Mouse (Mus musculus): ENCODE measurements around the gene Tmem239.

Gene Tmem239

GRCm38 (mm10) chr2:130412775-130413174 is 6.5 kb downstream of the Tmem239 start:
- no peak for DNase-seq

GRCm38 (mm10) chr2:130414094-130414856 is 8.0 kb downstream of the Tmem239 start:
- no peak for DNase-seq

DNA sequence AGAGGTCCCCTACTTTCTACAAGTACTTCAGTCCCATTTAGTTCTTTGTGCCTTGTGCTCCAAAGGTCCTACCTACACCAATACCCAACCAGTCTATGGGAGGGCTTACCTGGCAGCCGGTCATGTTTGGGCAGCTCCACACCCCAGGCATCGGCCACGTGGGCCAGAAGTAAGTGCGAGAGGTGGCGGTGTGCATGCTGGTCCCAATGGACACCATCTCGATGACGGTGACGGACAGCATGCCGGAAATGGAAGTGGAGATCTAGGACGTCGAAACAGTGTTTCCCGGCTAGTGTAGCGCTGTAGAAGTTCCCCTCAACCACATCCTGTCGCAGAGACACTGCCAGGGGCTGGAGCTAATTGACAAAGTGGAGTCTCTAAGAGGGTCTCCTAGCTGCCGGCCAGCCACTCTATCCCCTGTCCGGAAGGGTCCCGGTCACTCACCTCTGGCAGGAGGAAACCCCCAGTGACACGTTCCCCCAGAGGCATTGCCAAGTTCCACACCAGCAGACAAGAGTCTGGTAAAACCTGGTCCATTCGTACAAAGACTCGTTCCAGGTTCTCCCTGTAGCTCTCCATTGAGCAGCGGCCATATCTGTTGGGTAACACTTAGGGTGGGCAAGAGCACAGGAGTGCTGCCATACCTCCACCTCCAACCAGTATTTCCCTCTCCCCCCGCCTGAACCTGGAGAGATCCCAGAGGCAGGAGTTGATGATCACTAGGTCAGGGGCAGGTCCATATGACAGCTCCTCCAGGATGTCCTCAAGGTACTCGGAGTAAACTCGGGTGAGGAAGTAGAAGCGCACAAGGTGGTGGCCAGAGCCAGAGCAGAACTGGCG is 15.7 kb downstream of the Tmem239 start:
- no peak for DNase-seq

DNA sequence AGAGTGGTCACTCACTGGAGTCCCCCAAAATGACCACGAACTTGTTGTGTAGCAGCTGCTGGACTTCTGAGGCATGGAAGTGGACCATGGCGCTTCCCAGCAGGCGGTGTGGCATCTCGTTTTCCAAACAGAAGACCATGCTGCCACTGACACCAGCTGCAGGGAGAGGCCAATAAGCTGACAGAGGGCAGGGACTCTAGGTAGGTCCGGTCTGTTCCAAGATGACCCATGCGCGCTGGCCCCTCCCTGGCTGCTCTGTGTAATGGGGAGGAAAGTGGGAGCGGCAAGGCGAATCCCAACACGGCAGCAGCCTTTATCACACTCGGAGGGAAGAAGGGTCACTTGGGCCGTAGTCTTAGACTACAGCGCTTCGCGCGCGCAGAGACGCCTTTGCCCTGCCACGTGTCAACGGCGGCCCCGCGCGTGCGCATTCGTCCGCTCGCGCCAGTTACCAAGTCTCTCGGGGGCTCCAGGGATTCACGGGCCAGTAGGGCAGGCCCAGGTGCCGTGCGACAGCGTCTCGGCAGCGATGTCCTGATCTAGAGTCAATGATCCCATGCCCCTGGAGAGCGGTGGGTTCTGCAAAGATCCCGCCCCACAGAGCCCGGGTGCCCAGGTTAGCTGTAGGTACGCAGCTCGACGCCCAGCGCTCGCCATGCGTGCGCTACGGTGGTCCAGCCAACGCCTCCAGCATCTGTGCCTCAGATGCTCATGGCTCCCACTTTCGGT is 17.3 kb downstream of the Tmem239 start:
- peak; percentile 91 for DNase-seq

DNA sequence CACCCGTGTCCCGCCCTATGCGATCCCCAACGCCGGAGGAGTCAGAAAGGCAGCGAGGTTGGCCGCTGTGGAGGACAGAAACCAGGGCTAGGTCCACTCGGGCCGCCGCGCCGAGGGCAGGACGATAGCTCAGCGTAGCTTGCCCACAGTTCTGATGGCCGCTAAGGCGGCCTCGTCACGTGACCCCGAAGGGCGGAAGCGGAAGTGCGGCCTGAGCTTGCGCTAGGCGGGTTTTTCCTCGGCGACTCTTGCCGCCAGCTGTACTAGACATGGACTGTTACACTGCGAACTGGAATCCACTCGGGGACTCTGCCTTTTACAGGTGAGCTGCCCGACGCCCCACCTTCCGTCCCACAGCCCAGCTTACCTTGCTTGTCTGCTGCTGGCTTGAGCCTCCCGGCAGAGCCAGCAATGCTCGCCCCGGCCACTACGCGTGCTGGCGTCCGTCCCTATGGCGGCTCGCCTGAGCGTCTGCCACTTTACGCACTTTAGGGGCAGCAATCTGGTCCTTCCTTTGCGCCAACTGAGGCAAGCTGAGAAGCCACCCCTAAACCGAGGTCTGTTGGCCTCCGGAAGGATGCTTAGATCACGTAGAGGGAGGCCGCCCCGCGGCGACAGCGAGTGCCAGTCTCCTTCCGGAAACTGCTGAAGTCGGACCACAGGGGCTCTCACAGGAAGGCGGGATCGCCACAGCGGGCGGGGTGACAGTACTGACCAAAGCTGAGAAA is 18.0 kb downstream of the Tmem239 start, which contains the start of the genes Vps16 and Pced1a:
Gene Vps16, plus strand, starts transcription at position 214 of the 728 bp plus-strand sequence.
Gene Pced1a, minus strand, starts transcription at position 576 of the 728 bp plus-strand sequence.
- DNase-seq = peak; percentile 97

DNA sequence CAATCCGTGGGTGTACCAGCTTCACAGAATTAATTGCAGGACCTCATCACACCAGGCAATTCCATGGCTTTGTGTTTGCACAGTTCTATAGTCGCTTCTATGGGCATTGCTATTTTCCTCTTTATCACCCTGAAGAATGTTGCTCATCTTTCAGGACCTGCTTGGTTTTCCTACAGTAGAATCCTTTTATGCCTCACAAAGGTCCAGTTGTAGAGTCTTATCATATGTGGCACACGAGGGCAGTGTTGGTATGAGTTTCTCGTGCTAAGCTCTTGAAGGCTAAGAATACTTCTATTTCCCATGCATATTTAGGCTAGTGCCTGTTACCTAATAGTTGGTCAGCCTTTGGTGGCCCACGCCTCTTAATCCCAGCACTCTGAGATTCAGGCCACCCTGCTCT is 18.8 kb downstream of the Tmem239 start:
- no peak for DNase-seq

DNA sequence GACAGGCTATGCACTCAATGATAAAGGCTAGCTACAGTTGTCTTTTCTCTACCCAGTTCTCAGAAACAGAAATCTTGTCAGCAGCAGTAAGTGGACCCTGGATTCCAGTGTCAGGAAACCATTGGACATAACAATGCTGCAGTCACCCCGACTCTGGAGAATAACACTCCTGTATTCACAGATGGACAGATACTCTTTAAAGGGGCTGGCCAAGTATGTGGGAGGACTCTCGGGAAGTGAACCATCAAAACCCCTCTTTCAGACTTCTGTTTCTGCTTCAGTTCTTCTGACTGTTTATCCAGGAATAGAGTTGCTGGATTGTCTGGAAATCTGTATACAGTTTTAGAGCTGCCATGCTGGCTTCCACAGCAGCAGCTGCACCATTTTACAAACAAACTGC is 23.6 kb downstream of the Tmem239 start:
- no peak for DNase-seq

DNA sequence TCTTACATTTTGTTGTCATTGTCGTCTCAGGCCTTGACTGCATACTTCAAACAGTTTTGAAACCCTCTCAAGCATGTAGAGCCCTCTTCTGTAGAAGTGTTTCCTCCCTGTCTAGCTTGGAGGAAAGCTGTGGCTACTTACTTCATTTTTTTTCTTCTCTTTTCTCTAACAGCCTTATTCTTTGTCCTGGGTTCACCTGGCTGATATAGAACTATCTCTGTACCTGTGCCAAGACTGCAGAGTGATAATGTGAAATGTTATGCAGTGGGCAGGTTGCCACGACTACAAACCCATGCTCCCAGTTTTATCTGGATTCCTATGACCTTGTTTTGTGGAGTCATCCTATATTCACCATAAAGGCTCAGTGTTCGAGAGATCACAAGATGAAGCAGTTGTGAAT is 24.2 kb downstream of the Tmem239 start:
- DNase-seq = no peak

DNA sequence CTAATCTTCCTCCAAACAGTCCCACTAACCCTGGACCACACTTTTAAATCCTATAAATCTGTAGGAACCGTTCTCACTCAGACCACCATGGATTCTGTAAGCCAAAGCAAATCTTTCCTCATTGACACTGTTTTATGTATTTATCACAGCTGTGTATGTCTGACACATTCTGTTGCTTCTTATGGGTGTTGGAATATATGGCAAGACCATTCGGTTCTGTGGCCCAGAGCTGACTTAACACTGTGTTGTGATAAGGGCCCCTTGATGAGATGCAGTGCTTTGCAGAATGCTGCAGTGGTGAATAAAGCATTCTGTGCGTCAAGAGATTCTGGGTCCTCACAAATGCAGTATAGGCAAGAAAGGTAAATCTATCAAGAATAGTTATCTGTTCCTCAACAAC is 25.9 kb downstream of the Tmem239 start:
- DNase-seq = no peak

DNA sequence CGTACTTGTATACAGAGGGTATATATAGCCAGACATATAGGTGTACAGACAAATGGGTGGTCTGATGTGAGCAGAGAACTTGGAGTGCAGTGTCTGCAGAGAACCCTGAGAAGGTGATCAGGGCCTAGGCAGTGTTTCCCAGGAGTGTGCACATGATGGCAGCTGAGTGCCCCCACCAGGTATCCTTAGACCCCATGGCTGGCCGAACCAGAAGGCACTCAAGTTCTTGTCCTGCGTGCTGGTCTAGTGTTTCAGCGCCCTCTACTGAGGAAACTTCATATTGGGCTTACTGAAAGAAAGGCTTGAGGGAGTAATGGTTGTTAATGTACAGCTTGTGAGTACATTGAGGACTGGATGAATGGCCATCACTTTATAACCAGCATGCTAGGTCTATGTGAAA is 26.9 kb downstream of the Tmem239 start:
- DNase-seq = peak; percentile 80

DNA sequence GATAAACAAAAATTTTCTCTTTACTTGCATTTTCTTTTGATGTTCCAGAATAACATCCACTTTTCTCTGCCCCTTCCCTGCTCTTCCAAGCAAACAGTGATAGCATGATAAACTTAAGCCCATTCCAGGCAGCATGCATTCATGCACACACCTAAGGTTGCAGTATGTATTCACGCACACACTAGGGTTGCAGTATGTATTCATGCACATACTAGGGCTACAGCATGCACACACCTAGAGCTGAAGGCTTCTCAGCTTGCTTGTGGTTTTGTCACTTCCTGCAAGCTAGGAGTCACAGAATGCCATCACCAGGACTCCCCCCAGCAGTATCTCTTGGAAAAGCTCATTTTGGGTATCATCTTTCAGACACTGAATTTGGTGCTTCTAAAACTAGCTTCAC is 30.5 kb downstream of the Tmem239 start:
- DNase-seq = no peak

- DNase-seq = no peak
These were observed 32.6 kb downstream of the Tmem239 start for GRCm38 (mm10) chr2:130438861-130439260.

- no peak for DNase-seq
These were observed 33.7 kb downstream of the Tmem239 start for GRCm38 (mm10) chr2:130439840-130440480.

DNA sequence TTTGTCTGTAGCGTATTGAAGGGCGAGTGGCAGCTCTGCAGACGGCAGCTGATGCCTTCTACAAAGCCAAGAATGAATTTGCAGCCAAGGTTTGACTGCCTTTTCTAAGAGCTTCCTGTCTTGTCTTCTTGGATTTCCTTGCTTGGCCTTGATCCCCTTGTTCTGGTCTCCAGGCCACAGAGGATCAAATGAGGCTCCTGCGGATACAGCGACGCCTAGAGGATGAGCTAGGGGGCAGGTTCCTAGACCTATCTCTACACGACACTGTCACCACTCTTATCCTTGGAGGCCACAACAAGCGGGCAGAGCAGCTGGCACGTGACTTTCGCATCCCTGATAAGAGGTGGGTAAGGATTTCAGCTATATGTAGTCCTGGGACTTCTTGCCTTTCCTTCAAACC is 35.9 kb downstream of the Tmem239 start:
- no peak for DNase-seq

- no peak for DNase-seq
These were observed 42.2 kb downstream of the Tmem239 start for GRCm38 (mm10) chr2:130448449-130448848.

GRCm38 (mm10) chr2:130449021-130449793 is 42.9 kb downstream of the Tmem239 start:
- DNase-seq = peak; percentile 51

GRCm38 (mm10) chr2:130449794-130450433 is 43.6 kb downstream of the Tmem239 start, which contains the start of gene Ptpra:
Ptpra (plus strand) TSS chr2:130450278.
- DNase-seq = peak; percentile 95

DNA sequence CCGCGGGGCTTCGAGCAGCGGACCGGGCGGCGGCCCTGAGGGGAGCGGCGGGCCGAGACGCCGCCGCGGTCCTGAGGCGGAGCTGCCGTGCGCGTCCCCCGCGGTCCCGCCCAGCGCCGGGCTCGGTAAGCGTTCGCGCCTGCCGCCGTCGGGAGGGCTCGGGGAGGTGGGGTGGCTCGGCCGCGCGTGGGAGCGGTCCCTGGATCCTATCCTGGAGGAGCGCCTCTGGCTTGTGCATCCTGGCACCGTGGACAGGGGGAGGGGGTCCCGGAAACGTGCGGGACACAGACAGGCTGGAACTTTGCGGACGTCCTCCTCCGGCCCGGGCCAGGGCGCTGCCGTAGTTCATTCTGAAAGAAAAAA is 44.1 kb downstream of the Tmem239 start:
- DNase-seq = peak; percentile 78

DNA sequence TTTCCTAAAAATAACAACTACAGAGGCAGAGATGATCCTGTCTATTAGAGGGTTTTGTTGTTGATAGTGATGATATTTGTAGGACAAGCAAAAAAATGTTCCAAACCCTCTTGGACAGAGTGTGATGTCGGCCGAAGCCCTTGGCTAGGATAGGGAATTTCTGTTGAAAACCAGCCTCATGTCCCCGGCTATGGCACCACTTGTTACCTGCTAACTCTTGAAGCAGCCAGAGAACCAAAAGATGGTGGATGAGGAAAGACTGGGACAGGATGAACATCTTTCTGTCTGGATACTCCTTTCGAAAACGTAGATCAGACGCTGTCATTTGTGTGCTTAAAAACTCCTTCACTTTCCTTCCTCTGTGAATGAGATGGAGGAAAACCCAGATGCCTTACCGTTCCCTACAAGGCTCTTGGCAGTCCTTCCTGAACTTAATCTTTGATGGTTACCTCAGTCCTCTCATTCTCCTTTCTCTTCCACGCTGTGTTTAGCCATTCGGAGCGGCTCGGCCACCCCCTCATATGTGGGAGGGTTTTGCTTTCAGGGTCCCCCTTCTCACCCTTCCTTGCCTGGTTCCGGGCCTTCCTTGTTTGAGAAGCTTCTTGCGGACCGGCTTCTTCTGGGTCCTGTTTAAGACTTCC is 44.9 kb downstream of the Tmem239 start:
- DNase-seq = no peak

DNA sequence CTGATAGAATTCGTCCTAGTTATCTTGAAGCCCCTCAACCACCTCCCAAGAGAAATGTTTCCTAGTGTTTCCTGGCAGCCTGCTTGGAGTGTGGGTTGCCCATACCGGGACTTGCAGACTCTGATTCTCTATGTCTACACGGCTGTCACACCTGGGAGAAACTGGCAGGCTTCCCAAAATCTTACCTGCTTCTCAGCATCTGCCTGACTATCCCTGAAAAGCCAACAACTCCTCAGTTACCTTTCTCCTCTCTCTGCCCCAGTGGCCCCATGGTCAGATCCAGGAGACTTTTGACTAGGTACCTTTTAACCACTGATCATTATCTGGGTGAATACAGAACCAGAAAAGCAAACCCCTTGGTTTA is 45.4 kb downstream of the Tmem239 start:
- DNase-seq = no peak

Data from embryo, embryonic 11 days (tissue).